Mouse (Mus musculus) spleen, adult 2 months (tissue): ENCODE measurements around the gene Olfr1310.

ENCODE experiments used
- CTCF ChIP-seq: fragments of 200-500 bp; IDR thresholded peaks from 2 replicates; pipeline ENCODE4 v1.5.1; 2011; ENCODE audit warnings: mild to moderate bottlenecking, inconsistent platforms; ENCODE audit not compliant: insufficient read depth, insufficient read length, insufficient replicate concordance; ENCODE audit errors: extremely low read depth
- POLR2A ChIP-seq: fragments of 200-500 bp; IDR thresholded peaks from 2 replicates; pipeline ENCODE4 v1.6.1; 2011; ENCODE audit warnings: low read depth, low read length, inconsistent platforms

DNA sequence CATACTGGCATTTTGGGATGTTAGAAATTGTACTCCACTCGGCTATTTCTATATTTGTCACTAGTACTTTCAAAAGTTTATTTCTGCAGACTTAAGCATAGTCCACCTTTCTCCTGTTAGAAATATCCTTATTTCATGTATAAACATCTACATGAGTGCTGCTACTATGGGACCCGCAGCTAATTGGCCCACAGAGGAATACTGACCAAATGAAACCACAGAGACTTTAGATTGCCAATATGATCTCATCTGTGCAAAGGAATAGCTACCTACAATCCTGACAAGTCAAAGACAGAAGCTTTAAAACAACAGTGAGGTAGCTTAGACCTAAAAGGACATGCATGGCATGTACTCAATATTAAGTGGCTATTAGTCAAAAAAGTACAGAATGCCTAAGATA is 11.8 kb upstream of the Olfr1310 start, which contains the start of gene Olfr1311:
- TF ChIP-seq POLR2A (no peak), CTCF (no peak)
